Mouse (Mus musculus) central nervous system, embryonic 18 days (tissue): ENCODE data around the gene Tanc1. TPM values are rescaled to one million over a fixed set of nuclear protein-coding genes. Genes with fewer than 3 reads are reported as not detected.

ENCODE experiments used
- polyA plus RNA-seq: library from polyadenylated mRNA; depleted of rRNA; stranded (reverse); fragments of >200 nt; gene quantifications from 2 replicates; pipeline ENCODE4 v1.2.3, GENCODE M21; 2012; rRNA removed

The Tanc1 gene
- polyA plus RNA-seq, result 3.1 and 4.3 TPM in 2 replicates

DNA sequence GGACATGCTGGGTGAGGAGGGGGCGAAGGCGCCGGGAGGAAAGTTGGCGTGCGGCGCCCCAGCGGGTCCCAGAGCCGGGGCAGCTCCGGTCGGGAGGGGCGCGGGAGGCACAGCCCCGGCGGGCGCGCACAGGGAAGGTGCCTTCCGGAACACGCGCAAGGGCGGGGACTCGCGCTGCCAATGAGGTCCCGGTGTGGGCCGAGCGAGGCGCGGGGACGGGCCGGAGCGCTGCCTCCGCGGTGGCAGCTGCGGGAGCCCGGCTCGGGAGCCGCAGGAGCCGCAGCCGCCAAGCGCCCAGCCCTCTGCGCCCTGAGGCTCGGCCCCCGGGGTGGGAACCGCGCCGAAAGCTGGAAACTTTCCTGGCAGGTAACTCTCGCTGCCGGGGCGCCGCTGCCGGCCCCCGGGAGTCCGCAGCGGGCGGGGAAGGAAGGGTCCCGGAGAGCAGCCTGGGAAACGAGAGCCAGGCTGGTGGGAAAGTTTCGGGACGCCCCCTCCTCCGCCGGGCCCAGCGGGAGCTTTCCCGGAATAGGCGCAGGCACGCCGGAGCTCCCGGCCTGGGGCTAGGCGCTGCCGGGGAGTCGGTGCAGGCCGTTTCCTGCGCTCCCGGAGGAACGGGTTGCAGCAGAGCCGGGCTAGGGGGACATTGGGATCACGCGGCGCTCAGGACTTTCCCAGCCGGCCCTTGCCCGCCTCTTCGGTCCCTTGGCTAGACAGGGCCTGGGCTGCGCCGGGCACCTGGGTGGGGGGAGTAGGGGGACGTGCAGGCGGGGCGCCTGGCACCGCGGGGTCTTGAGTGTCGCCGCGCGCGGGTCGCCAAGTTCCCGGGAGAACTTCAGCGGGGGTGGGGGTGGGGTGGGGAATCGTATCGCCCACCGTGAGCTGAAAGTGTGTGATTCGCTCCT is at the start of gene Tanc1:
Gene Tanc1 (plus strand): TSS at position 212 of the 902 bp plus-strand sequence.

DNA sequence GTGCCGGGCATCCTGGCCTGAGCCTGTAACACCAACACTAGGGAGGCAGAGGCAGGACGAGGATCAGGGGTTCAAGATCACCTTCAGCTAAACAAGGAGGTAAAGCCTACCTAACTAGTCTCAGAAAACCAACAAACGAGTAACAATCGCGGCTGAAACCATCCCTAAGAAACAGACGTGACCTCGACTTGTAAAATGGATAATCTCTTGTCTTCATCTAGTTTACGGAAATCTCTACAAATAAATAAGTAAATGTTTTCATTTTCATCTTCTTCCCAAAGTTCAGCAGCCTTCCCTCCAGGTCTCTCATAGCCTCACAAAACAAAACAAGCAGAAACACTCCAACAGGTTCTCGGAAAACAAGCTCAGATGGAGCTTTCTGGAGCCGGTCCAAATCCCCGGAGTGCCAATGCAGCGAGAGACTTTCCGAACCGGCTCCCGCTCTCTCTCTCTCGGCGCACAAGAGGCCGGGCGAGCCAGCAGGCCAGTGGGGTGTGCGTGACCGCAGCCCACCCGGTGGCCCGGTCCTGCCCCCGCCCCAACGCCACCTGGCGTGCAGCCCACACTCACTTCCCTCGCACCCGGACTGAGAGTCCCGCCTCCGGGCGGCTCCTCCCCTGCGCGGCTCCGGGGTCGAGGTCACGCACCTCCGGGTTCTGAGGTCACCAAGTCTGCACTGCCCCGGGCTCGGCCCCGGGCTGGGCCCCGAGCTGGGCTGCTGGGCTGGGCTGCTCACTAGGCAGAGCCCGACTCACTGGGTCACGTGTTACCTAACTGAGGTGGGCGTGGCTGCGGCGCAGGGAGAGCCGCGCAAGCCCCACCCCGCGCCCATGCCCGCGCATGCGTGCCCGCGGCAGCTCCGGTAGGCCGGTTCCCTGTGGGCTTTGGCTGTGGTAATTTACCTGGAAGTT is 270.2 kb downstream of the Tanc1 start, which contains the start of gene Wdsub1:
Gene Wdsub1 (minus strand): TSS at position 761 of the 911 bp plus-strand sequence.

Other genes starting within 250 kb of the Tanc1 start
- gene Dapl1, start 127.4 kb upstream of the Tanc1 start, polyA plus RNA-seq, result 0.89 and 1.5 TPM in 2 replicates